Mouse (Mus musculus) megakaryocyte, embryonic 14.5 days (primary cell): ENCODE measurements around the gene Zfp688. TPM values are rescaled to one million over a fixed set of nuclear protein-coding genes. Genes with fewer than 3 reads are reported as not detected.
"Not testable (repeated sequence)": the region's sequence is repeated elsewhere in the genome, so short reads cannot be mapped to it uniquely, and the experiment has no call there.

Source experiments
- H3K27me3 ChIP-seq: replicated peaks from 2 replicates; pipeline ENCODE3; 2012; ENCODE audit warnings: inconsistent platforms
- H3K36me3 ChIP-seq: replicated peaks from 2 replicates; pipeline ENCODE3; 2012; ENCODE audit warnings: low read length, inconsistent platforms, mixed read lengths
- H3K4me1 ChIP-seq: 2 replicates; pipeline ENCODE4 v1.6.1; 2012; ENCODE audit warnings: inconsistent platforms
- H3K4me3 ChIP-seq: replicated peaks from 2 replicates; pipeline ENCODE3; 2012; ENCODE audit warnings: moderate library complexity, mild to moderate bottlenecking, inconsistent platforms
- H3K9me3 ChIP-seq: 2 replicates; pipeline ENCODE4 v1.6.1; 2012; ENCODE audit warnings: inconsistent platforms
- FLI1 ChIP-seq: IDR thresholded peaks from 2 replicates; pipeline ENCODE4 v1.6.1; 2012; ENCODE audit warnings: low read length, inconsistent platforms, mixed read lengths
- GATA1 ChIP-seq: IDR thresholded peaks from 3 replicates; pipeline ENCODE4 v1.6.1; 2012; ENCODE audit warnings: mixed read lengths, low read length, inconsistent platforms, borderline replicate concordance
- polyA plus RNA-seq: library from polyadenylated mRNA; stranded (reverse); fragments of >175 nt; gene quantifications from 2 replicates; pipeline ENCODE4 v1.2.3, GENCODE M21; 2012; ENCODE audit warnings: low replicate concordance; ENCODE audit not compliant: insufficient read depth

Zfp688 gene
- polyA plus RNA-seq, 1 experiment: 25.6 TPM

DNA sequence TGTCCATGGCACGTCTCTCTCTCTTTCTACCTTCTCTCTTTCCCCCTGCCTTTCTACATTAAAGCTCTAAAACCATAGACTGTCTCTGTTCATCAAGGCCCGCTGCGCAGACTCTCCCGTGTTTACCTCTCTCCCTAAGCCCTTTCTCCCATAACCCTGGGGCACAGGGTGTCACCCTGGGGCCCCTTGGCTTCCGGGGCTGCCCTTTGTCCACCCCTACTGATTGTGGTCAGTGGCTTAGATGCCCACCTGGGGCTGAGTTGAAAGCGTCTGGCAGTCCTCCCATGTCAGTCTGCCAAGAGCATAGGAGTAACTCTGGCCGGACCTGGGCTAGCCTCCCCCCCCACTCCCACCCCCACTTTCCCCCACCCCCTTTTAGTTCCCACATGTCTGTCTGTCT lies 31.6 kb downstream of the Zfp688 start:
- peaks cover 18% of the 10 kb centered on the region for H3K36me3 ChIP-seq
- peaks cover 43% of the 10 kb centered on the region for H3K4me1 ChIP-seq
- H3K27me3 ChIP-seq: no peaks in the 10 kb centered on the region
- TF ChIP-seq FLI1 (no peak), GATA1 (no peak)
- no peaks in the 10 kb centered on the region for H3K9me3 ChIP-seq
- H3K4me3 ChIP-seq: no peak overlapping the region

- not testable (repeated sequence) for H3K27me3 ChIP-seq, H3K4me3 ChIP-seq, H3K9me3 ChIP-seq
- Histone ChIP-seq H3K4me1 (peaks cover 36% of the 10 kb centered on the region), H3K36me3 (peaks cover 31% of the 10 kb centered on the region)
Measured at GRCm38 (mm10) chr7:127388201-127388600, 33.7 kb downstream of the Zfp688 start.

DNA sequence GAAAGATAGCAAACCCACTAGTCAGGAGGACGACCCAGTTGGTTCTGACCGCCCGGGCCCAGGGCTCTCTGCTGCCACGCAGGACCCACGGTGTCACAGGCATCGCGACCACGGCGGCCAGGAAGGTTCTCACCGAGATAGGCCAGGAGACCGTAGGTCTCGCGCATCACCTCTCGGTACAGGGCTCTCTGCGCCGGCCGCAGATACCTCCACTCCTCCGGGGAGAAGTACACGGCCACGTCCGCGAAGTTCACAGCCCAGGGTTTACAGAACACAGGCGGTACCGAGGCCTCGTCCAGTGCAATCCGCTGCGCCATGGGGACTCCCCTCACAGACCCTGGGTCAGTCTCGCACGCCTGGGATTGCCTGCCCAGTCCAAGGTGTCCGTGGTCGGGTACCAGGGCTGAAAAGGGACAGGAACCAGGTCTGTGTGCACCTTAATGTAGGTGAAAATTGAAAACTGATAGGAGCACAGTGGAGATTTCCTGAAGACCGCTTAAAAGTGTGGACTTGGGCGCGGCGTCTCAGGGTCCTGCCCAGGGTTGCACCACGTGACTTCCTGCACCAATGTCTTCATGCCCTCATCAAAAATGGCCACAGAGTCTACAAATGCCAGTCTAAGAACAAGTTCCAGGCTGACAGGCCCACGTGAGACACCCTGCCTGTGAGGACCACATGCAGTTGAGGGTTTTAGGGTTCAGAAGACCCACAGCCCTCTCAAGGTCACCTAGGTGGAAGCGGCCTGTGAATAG lies 35.1 kb downstream of the Zfp688 start, which contains the start of gene 9130019O22Rik:
Gene 9130019O22Rik (minus strand): TSS at position 526 of the 752 bp plus-strand sequence.
- TF ChIP-seq FLI1 (no peak), GATA1 (no peak)
- Histone ChIP-seq H3K36me3 (peaks cover 30% of the 10 kb centered on the region), H3K9me3 (peaks cover 11% of the 10 kb centered on the region), H3K4me3 (peak within 1 kb of the TSS; percentile 97), H3K4me1 (peaks cover 22% of the 10 kb centered on the region), H3K27me3 (no peaks in the 10 kb centered on the region)

- H3K9me3 ChIP-seq: peaks cover 11% of the 10 kb centered on the region
- H3K27me3 ChIP-seq, H3K4me3 ChIP-seq: not testable (repeated sequence)
- peaks cover 18% of the 10 kb centered on the region for H3K4me1 ChIP-seq
- H3K36me3 ChIP-seq: peaks cover 20% of the 10 kb centered on the region
Measured at GRCm38 (mm10) chr7:127385560-127385959, 36.3 kb downstream of the Zfp688 start.

DNA sequence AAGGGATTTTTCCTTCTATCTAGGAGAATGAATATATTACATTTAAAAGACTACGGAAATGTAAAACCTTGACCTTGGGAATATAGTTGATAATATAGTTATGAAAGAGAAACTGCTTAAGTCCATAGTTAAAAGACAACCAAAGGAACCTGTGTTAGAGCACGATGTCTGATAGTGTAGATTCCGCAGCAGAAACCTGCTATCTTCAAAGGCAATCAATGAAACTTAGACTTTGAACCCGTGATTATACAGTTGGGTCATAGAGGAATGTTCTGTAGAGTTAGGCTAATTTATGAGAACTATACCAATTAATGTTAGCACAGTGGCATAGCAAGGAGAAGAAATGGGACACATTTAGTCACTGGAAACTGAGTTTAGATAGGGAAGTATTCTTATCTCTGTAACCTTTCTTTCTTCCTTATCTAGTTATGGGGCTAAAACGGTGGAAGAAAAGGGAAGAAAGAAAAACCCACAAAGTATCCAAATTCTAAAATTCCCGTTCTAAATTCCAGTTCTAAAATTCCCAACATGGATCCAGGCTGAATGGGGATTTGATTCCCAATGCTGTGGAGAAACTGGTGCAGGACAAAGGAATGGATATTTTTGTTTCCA lies 43.5 kb downstream of the Zfp688 start:
- Histone ChIP-seq H3K4me3 (no peak overlapping the region), H3K36me3 (peaks cover 14% of the 10 kb centered on the region), H3K27me3 (no peaks in the 10 kb centered on the region), H3K9me3 (peaks cover 4% of the 10 kb centered on the region), H3K4me1 (peaks cover 28% of the 10 kb centered on the region)
- TF ChIP-seq GATA1: no peak
- no peak for TF ChIP-seq FLI1

DNA sequence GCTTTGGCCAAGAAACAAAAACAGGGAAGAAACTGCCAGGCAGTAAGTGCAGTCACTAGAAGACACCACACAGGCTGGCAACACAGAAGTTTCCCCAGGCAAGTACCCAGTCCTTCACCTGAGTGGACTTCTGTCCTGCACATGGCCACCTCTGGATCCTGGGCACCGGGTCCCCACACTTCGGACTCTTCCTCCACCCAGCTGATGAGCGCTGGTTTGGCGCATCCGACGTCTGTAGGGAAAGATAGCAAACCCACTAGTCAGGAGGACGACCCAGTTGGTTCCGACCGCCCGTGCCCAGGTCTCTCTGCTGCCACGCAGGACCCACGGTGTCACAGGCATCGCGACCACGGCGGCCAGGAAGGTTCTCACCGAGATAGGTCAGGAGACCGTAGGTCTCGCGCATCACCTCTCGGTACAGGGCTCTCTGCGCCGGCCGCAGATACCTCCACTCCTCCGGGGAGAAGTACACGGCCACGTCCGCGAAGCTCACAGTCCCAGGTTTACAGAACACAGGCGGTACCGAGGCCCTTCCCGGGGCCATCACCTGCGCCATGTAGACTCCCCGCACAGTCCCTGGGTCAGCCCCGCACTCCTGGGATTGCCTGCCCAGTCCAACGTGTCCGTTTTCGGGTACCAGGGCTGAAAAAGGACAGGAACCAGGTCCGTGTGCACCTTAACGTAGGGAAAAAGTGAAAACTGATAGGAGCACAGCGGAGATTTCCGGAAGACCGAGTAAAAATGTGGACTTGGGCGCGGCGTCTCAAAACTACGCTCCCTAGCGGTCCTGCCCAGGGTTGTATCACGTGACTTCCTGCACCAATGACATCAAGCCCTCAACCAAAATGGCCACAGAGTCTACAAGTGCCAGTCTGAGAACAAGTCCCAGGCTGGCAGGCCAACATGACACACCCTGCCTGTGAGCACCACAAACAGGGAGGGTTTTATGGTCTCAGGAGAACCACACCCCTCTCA lies 46.3 kb downstream of the Zfp688 start, which contains the start of gene Zfp747:
Gene Zfp747 (minus strand): TSS at position 780 of the 975 bp plus-strand sequence.
- H3K9me3 ChIP-seq, H3K36me3 ChIP-seq, H3K27me3 ChIP-seq: not testable (repeated sequence)
- Histone ChIP-seq H3K4me3 (peak within 1 kb of the TSS; percentile 95), H3K4me1 (peaks cover 44% of the 10 kb centered on the region)

GRCm38 (mm10) chr7:127371870-127372269 lies 50.0 kb downstream of the Zfp688 start:
- H3K9me3 ChIP-seq, H3K36me3 ChIP-seq, H3K4me3 ChIP-seq, H3K27me3 ChIP-seq: not testable (repeated sequence)
- peaks cover 30% of the 10 kb centered on the region for H3K4me1 ChIP-seq

DNA sequence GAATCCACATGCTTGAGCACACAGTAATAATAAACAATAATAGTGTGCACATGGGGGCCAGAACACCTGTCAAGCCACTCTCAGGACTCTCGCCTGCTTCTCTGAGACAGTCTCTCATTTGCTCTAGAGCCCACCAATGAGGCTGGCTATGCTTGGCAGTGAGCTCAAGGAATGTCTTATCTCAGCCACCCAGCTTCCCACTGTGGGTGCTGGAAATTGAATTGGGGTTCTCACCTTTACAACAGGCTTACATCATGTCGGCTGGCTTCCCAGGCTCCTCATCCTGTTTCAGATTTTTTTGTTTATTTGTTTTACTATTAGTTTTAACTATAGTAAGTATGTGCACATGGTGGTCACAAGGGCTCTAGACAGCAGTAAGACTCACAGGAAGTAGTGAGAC lies 50.7 kb downstream of the Zfp688 start:
- peaks cover 8% of the 10 kb centered on the region for H3K36me3 ChIP-seq
- no peak for TF ChIP-seq FLI1
- TF ChIP-seq GATA1: no peak
- 0 out of 2 replicates have a peak, but pooled peaks cover 5% of the 10 kb centered on the region for H3K9me3 ChIP-seq
- H3K27me3 ChIP-seq: peaks cover 2% of the 10 kb centered on the region
- H3K4me3 ChIP-seq: no peak overlapping the region
- H3K4me1 ChIP-seq: peaks cover 32% of the 10 kb centered on the region

Other genes with a start within 250 kb of the Zfp688 start
- gene Cd2bp2, start 226.0 kb downstream of the Zfp688 start, polyA plus RNA-seq: 13.5 and 43.5 TPM in 2 replicates
- gene Tbc1d10b, start 213.6 kb downstream of the Zfp688 start, polyA plus RNA-seq: 83.3 and 137 TPM in 2 replicates
- 4.7 TPM in 1 of 2 replicates, not detected in the other for gene Mylpf, start 213.2 kb downstream of the Zfp688 start, polyA plus RNA-seq
- gene Zfp553, start 189.0 kb downstream of the Zfp688 start, polyA plus RNA-seq: 10.8 and 17.3 TPM in 2 replicates
- 369 and 529 TPM in 2 replicates for gene Sept1, start 188.9 kb downstream of the Zfp688 start, polyA plus RNA-seq
- 85.4 and 270 TPM in 2 replicates for gene Zfp771, start 177.8 kb downstream of the Zfp688 start, polyA plus RNA-seq
- 65.3 and 143 TPM in 2 replicates for gene Dctpp1, start 161.4 kb downstream of the Zfp688 start, polyA plus RNA-seq
- 32.9 and 41.0 TPM in 2 replicates for gene Sephs2, start 148.0 kb downstream of the Zfp688 start, polyA plus RNA-seq
- 11.2 and 21.5 TPM in 2 replicates for gene Itgal, start 125.8 kb downstream of the Zfp688 start, polyA plus RNA-seq
- 21.5 and 31.6 TPM in 2 replicates for gene Zfp768, start 76.5 kb downstream of the Zfp688 start, polyA plus RNA-seq
- 0.73 TPM in 1 of 2 replicates, not detected in the other for gene Zfp747, start 46.0 kb downstream of the Zfp688 start, polyA plus RNA-seq
- gene 9130019O22Rik, start 34.9 kb downstream of the Zfp688 start, polyA plus RNA-seq: 0.07 and 1.7 TPM in 2 replicates
- 5.5 TPM in 1 of 2 replicates, not detected in the other for gene E430018J23Rik, start 28.4 kb downstream of the Zfp688 start, polyA plus RNA-seq
- gene Zfp764, start 15.2 kb downstream of the Zfp688 start, polyA plus RNA-seq: 0.32 TPM in 1 of 2 replicates, not detected in the other
- 4.4 and 12.0 TPM in 2 replicates for gene Zfp689, start 27.1 kb upstream of the Zfp688 start, polyA plus RNA-seq
- 83.1 and 177 TPM in 2 replicates for gene Prr14, start 37.5 kb upstream of the Zfp688 start, polyA plus RNA-seq
- 237 and 322 TPM in 2 replicates for gene Fbrs, start 57.1 kb upstream of the Zfp688 start, polyA plus RNA-seq
- 4.0 and 9.1 TPM in 2 replicates for gene Srcap, start 89.9 kb upstream of the Zfp688 start, polyA plus RNA-seq
- gene Gm42715, start 97.5 kb upstream of the Zfp688 start, polyA plus RNA-seq: 15.7 and 25.1 TPM in 2 replicates
- gene Tmem265, start 139.3 kb upstream of the Zfp688 start, polyA plus RNA-seq: 0.34 TPM in 1 of 2 replicates, not detected in the other
- 19.1 and 27.2 TPM in 2 replicates for gene Phkg2, start 151.3 kb upstream of the Zfp688 start, polyA plus RNA-seq
- 23.5 and 28.8 TPM in 2 replicates for gene Ccdc189, start 166.5 kb upstream of the Zfp688 start, polyA plus RNA-seq
- 14.7 and 20.8 TPM in 2 replicates for gene Rnf40, start 166.7 kb upstream of the Zfp688 start, polyA plus RNA-seq
- gene Zfp629, start 193.7 kb upstream of the Zfp688 start, polyA plus RNA-seq: 2.9 TPM in 1 of 2 replicates, not detected in the other